In the genomic region with DNA sequence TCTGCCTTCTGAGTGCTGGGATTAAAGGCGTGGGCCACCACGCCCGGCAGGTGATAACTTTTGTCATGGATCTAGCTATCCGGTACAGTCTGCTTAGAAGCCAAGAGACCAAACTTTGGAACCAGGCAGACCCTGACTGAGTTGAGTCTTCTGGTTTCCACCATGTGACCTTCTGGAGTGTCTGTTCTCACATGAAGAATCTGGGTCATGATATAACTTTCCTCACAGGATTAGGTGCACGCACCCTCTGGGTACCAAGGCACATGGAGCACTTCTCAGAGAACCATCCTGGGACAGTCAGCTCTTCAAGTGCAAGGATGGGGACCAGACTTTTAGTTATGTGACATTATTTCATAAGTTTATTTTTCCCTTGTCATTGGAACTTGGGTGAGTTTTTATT, we compare ENCODE assay signal across 8 mouse cellular contexts. TPM values are rescaled to one million over a fixed set of nuclear protein-coding genes. Genes with fewer than 3 reads are reported as not detected.
A peak's percentile ranks its signal among the peaks of the same experiment; 100 is the strongest.
DNase-seq lines count a peak whose midpoint lies in the region; ATAC-seq lines count a peak whose summit lies in the region.

No protein-coding gene starts in this region.

- H3K27me3 ChIP-seq in neural tube, embryonic 11.5 days (ENCODE audit: control insufficient read depth, insufficient read depth, low read length) = no peaks in the 10 kb centered on the region
- no peaks in the 10 kb centered on the region for H3K27me3 ChIP-seq in forebrain, embryonic 14.5 days (replicated peaks; ENCODE audit: control insufficient read depth, insufficient read depth, low read length)
- no peaks in the 10 kb centered on the region for H3K27me3 ChIP-seq in limb, embryonic 15.5 days
- no peaks in the 10 kb centered on the region for H3K27me3 ChIP-seq in stomach, embryonic 16.5 days (ENCODE audit: control insufficient read depth, insufficient read depth, low read length)

- no peak for DNase-seq in neural tube, embryonic 11.5 days (ENCODE audit: low spot score)
- no peak for DNase-seq in neural tube, embryonic 10.5 days (ENCODE audit: extremely low spot score, low spot score)
- DNase-seq in forebrain, embryonic 14.5 days (ENCODE audit: low spot score) = no peak
- DNase-seq in left cerebral cortex, postnatal 36 days (ENCODE audit: low spot score in 2 of 2) = no peak
- no peak for DNase-seq in thymus, postnatal 10 days (ENCODE audit: low spot score in 2 of 2)
- no peak for DNase-seq in spleen, postnatal 14 days (ENCODE audit: low spot score in 2 of 2)

- no peaks in the 10 kb centered on the region for H3K36me3 ChIP-seq in neural tube, embryonic 11.5 days (ENCODE audit: control insufficient read depth, insufficient read depth, low read length)
- H3K36me3 ChIP-seq in forebrain, embryonic 14.5 days (ENCODE audit: control insufficient read depth, insufficient read depth, low read length) = no peaks in the 10 kb centered on the region
- H3K36me3 ChIP-seq in limb, embryonic 15.5 days = no peaks in the 10 kb centered on the region
- no peaks in the 10 kb centered on the region for H3K36me3 ChIP-seq in stomach, embryonic 16.5 days (ENCODE audit: control insufficient read depth, insufficient read depth, low read length)

- peak overlapping the region; percentile 91; the same call in 1 of the 2 replicates for H3K4me3 ChIP-seq in neural tube, embryonic 11.5 days (ENCODE audit: low read depth, low read length)
- no peak overlapping the region; the same call in 1 of the 2 replicates for H3K4me3 ChIP-seq in forebrain, embryonic 14.5 days (ENCODE audit: low read depth, low read length)
- peak overlapping the region; percentile 83 for H3K4me3 ChIP-seq in limb, embryonic 15.5 days
- peak overlapping the region; percentile 68 for H3K4me3 ChIP-seq in stomach, embryonic 16.5 days (replicated peaks; ENCODE audit: low read length)

- H3K9me3 ChIP-seq in neural tube, embryonic 11.5 days (ENCODE audit: control insufficient read depth, low read length) = no peaks in the 10 kb centered on the region
- 0 out of 2 replicates have a peak, but pooled peaks cover 1% of the 10 kb centered on the region for H3K9me3 ChIP-seq in forebrain, embryonic 14.5 days (replicated peaks; ENCODE audit: control insufficient read depth, low read length)
- no peaks in the 10 kb centered on the region for H3K9me3 ChIP-seq in limb, embryonic 15.5 days
- H3K9me3 ChIP-seq in stomach, embryonic 16.5 days (replicated peaks; ENCODE audit: control insufficient read depth, low read length) = no peaks in the 10 kb centered on the region

- intact Hi-C loops in left cerebral cortex, postnatal 36 days (cut with DNase I) = no loop called here

- peak overlapping the region; percentile 92; the same call in 1 of the 2 replicates for H3K4me2 ChIP-seq in neural tube, embryonic 11.5 days (ENCODE audit: low read depth)
- H3K4me2 ChIP-seq in forebrain, embryonic 14.5 days (ENCODE audit: low read length) = peak overlapping the region; percentile 85
- peak overlapping the region; percentile 77 for H3K4me2 ChIP-seq in limb, embryonic 15.5 days
- peak overlapping the region; percentile 95 for H3K4me2 ChIP-seq in stomach, embryonic 16.5 days (ENCODE audit: low read depth, low read length)

- H3K27ac ChIP-seq in neural tube, embryonic 11.5 days (ENCODE audit: low read depth, low read length) = no peak overlapping the region
- no peak overlapping the region for H3K27ac ChIP-seq in forebrain, embryonic 14.5 days (ENCODE audit: low read depth, low read length)
- peak overlapping the region; percentile 96; the same call in 1 of the 2 replicates for H3K27ac ChIP-seq in limb, embryonic 15.5 days
- H3K27ac ChIP-seq in stomach, embryonic 16.5 days (ENCODE audit: low read length) = peak overlapping the region; percentile 95; the same call in 1 of the 2 replicates

- WGBS in neural tube, embryonic 11.5 days = 87% methylated on average over 5 of the region's 5 CpGs
- 90% methylated on average over 5 of the region's 5 CpGs for WGBS in forebrain, embryonic 14.5 days
- 89% methylated on average over 5 of the region's 5 CpGs for WGBS in limb, embryonic 15.5 days
- WGBS in stomach, embryonic 16.5 days = 88% methylated on average over 5 of the region's 5 CpGs

- H3K4me1 ChIP-seq in neural tube, embryonic 11.5 days (ENCODE audit: control insufficient read depth, insufficient read depth, low read length) = peaks cover 35% of the 10 kb centered on the region
- H3K4me1 ChIP-seq in forebrain, embryonic 14.5 days (ENCODE audit: control insufficient read depth, insufficient read depth, low read length) = peaks cover 31% of the 10 kb centered on the region
- peaks cover 36% of the 10 kb centered on the region for H3K4me1 ChIP-seq in limb, embryonic 15.5 days
- peaks cover 31% of the 10 kb centered on the region for H3K4me1 ChIP-seq in stomach, embryonic 16.5 days (ENCODE audit: control insufficient read depth, insufficient read depth, low read length)

- peak overlapping the region; percentile 98 for H3K9ac ChIP-seq in neural tube, embryonic 11.5 days (ENCODE audit: low read length)
- H3K9ac ChIP-seq in forebrain, embryonic 14.5 days (ENCODE audit: low read length) = peak overlapping the region; percentile 83; the same call in 1 of the 2 replicates
- H3K9ac ChIP-seq in limb, embryonic 15.5 days = peak overlapping the region; percentile 98
- 0 out of 2 replicates have a peak overlapping the region, but pooled peaks have one; percentile 88 for H3K9ac ChIP-seq in stomach, embryonic 16.5 days (ENCODE audit: low read length)

- ATAC-seq in neural tube, embryonic 11.5 days (ENCODE audit: insufficient read depth, low FRiP score, low TSS enrichment) = no peak
- no peak for ATAC-seq in forebrain, embryonic 14.5 days
- ATAC-seq in limb, embryonic 15.5 days (ENCODE audit: insufficient number of reproducible peaks, low FRiP score, low TSS enrichment, low read depth) = no peak
- no peak for ATAC-seq in stomach, embryonic 16.5 days (ENCODE audit: insufficient read depth, low FRiP score)

RNA-seq across cellular contexts. Expression of a gene that starts 51.4 kb away (rescaled TPM):
- polyA plus RNA-seq in neural tube, embryonic 11.5 days (2014; fragmentation: Nextera tagmentation; extraction: Ambion mirVana) = 0.09 and 0.31 TPM in 2 replicates
- 0.11 and 0.19 TPM in 2 replicates for polyA plus RNA-seq in forebrain, embryonic 14.5 days (2014; fragmentation: Nextera tagmentation; extraction: Ambion mirVana)
- 0.14 TPM in 1 of 2 replicates, not detected in the other for polyA plus RNA-seq in limb, embryonic 15.5 days (2015; fragmentation: Nextera tagmentation; extraction: Ambion mirVana)
- polyA plus RNA-seq in stomach, embryonic 16.5 days (2015; fragmentation: Nextera tagmentation; extraction: Ambion mirVana) = 0.10 TPM in 1 of 2 replicates, not detected in the other
- total RNA-seq in left cerebral cortex, postnatal 36 days (2021) = not detected

Comparison
In these comparisons a context has a peak if more than half of its experiments do, and no peak if none do; other contexts are left out.
1. H3K27ac ChIP-seq: peak in limb, embryonic 15.5 days (single experiment) and stomach, embryonic 16.5 days (single experiment); none in neural tube, embryonic 11.5 days (single experiment) and forebrain, embryonic 14.5 days (single experiment).
2. Peak in every context shown above with its lines, with median percentiles within 50 percentile points of each other: H3K4me2 ChIP-seq and H3K9ac ChIP-seq.